Mouse (Mus musculus): ENCODE measurements at regions not wholly inside any gene's neighbourhood (a gene's known extent, or its start where the extent isn't known, plus 50 kb on each side); places are given as distances from the start of the nearest gene placed in this dataset.
"Not testable (repeated sequence)": the region's sequence is repeated elsewhere in the genome, so short reads cannot be mapped to it uniquely, and the experiment has no call there.

DNA sequence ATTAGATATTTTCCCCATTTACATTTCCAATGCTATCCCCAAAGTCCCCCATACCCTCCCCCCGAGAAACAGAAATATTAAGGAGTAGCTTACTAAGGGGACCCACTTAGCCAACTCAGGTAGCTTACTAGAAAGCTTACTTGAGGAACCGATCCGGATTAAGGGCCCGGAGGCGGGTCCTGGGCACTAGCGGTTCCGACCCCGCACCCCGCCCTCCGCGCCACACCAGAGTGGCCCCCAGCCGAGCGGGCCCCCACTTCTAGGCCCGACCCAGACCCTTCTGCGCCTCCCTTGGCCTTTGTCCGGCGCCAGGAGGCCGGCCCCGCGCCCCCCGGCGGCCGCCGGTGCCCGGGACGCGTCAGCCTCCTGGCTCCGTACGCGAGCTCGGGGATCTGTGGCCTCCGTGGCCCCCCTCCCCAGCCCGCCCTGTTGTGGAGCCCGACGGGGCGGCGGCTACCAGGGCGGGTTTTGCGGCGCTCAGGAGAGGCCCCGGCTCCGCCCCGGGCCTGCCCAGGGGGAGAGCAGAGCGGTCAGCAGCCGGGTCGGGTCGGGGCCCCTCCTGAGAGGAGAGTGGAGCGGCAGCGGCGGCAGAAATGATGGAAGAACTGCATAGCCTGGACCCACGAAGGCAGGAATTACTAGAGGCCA, 106.5 kb downstream of the Zfp600 start:
- peak; percentile 17 for DNase-seq

DNA sequence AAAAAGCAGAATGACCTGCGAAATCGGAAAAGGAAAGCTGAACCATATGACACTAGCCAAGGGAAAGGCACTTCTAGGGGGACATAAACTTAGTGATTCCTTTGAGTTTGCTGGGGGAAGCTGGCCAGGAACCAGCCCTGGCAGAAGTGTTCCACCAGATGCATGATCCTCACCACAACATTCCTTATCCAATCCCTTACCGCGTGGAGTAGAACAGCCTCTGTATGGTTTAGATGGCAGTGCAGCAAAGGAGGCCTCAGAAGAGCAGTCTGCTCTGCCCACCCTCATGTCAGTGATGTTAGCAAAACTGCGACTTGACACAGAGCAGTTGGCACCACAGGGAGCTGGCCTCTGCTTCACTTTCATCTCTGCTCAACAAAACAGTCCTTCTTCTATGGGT, 107.2 kb downstream of the Zfp600 start:
- not testable (repeated sequence) for DNase-seq

DNA sequence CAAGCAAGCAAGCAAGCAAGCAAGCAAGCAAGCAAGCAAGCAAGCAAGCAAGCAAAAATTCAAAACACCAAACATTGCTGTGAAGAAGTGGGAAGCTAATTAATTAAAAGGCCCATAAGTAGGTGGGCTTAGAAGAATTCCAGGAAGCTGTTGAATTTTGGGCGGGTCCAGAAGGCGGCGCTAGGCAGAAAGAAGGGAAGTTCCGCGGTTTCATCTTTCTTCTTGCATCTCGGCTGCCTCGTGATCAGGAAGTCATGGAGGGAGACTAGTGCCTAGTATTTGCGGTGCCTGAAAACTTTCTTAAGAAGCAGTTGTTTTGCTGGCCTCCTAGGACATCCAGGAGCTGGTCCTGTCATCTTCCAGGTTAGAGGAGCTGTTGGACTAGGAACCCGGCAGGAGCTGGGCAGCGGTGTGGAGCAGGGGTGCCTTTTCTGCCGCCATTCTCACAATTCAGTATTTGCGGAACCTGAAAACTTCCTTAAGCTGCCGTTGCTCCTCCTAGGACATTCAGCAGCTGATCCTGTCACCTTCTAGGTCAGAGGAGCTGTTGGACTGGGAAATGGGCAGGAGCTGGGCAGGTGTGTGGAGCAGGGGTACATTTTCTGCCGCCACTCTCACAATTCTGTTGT, 113.6 kb downstream of the Zfp600 start:
- DNase-seq = not testable (repeated sequence)
